Mouse (Mus musculus) heart, adult 18-20 months (tissue): ENCODE results near the gene Tspan5. TPM values are rescaled to one million over a fixed set of nuclear protein-coding genes. Genes with fewer than 3 reads are reported as not detected.

Source experiments
- DNase-seq, 2 experiments: peaks; one replicate each; pipeline ENCODE4 v3.0.0; 2021 to 2022; ENCODE audit warnings: mixed read lengths in 1 of 2
- total RNA-seq, 2 experiments: library from RNA; stranded (reverse); gene quantifications; 2 replicates each; pipeline ENCODE4 v1.2.3; 2021

Gene Tspan5
- total RNA-seq, 2 experiments from 2014 or later, result 6.4 to 6.9 TPM

- DNase-seq, result no peak
Measured at GRCm38 (mm10) chr3:138773871-138774606, 32.0 kb downstream of the Tspan5 start.

- DNase-seq, result no peak
Measured at GRCm38 (mm10) chr3:138774607-138774943, 32.6 kb downstream of the Tspan5 start.

- DNase-seq, result no peak
Measured at GRCm38 (mm10) chr3:138775926-138776715, 34.1 kb downstream of the Tspan5 start.

- DNase-seq, result no peak
Measured at GRCm38 (mm10) chr3:138781492-138781891, 39.5 kb downstream of the Tspan5 start.

GRCm38 (mm10) chr3:138783859-138784640 is 42.1 kb downstream of the Tspan5 start:
- no peak for DNase-seq

- no peak for DNase-seq
Measured at GRCm38 (mm10) chr3:138784641-138785025, 42.6 kb downstream of the Tspan5 start.

GRCm38 (mm10) chr3:138787758-138788488 is 45.9 kb downstream of the Tspan5 start:
- no peak for DNase-seq

- no peak for DNase-seq
Measured at GRCm38 (mm10) chr3:138788489-138788850, 46.5 kb downstream of the Tspan5 start.

- no peak for DNase-seq
Measured at GRCm38 (mm10) chr3:138789275-138789674, 47.3 kb downstream of the Tspan5 start.

- DNase-seq, result no peak
Measured at GRCm38 (mm10) chr3:138794533-138794932, 52.5 kb downstream of the Tspan5 start.

- no peak for DNase-seq
Measured at GRCm38 (mm10) chr3:138795951-138796350, 54.0 kb downstream of the Tspan5 start.

GRCm38 (mm10) chr3:138796583-138796982 is 54.6 kb downstream of the Tspan5 start:
- DNase-seq, result no peak

GRCm38 (mm10) chr3:138800664-138801411 is 58.8 kb downstream of the Tspan5 start:
- peak; percentile 34 to 46 for DNase-seq

GRCm38 (mm10) chr3:138801661-138802060 is 59.7 kb downstream of the Tspan5 start:
- no peak for DNase-seq

- no peak for DNase-seq
Measured at GRCm38 (mm10) chr3:138802722-138803443, 60.9 kb downstream of the Tspan5 start.

- no peak for DNase-seq
Measured at GRCm38 (mm10) chr3:138803444-138804085, 61.6 kb downstream of the Tspan5 start.

- DNase-seq, result no peak
Measured at GRCm38 (mm10) chr3:138804104-138805048, 62.4 kb downstream of the Tspan5 start.

GRCm38 (mm10) chr3:138807795-138808194 is 65.8 kb downstream of the Tspan5 start:
- no peak for DNase-seq

- DNase-seq, result no peak
Measured at GRCm38 (mm10) chr3:138809509-138809908, 67.5 kb downstream of the Tspan5 start.
